Mouse (Mus musculus) lung, postnatal 4 days (tissue): ENCODE measurements around the gene Wrap73.

Source experiments
- DNase-seq, 2 experiments: peaks; one replicate each; pipeline ENCODE4 v3.0.0; 2021

The Wrap73 gene

GRCm38 (mm10) chr4:154142211-154143040 lies at the start of gene Wrap73:
TSS of gene Wrap73 (plus strand) at chr4:154142372.
- DNase-seq: peak; percentile 93

DNA sequence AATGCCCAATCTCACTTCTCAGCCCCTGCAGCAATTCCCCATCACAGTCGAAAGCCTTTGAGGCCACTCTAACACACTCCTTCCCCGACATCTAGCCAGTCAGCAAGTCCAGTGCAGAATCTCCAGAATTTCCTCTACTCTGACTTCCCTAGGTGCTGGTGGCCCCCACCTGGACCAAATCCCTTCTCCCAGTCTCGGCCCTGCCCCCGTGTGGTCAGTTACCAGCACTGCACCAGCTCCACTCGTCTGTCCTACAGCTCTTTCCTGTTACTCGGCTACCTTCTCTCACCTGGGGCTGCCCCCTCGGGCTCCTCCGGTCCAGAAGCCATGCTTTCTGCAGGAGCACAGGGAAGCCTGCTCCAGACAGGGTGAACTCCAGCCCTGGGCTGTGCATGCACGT lies 49.0 kb upstream of the Wrap73 start:
- peak in 1 of 2 experiments; percentile 10 for DNase-seq

DNA sequence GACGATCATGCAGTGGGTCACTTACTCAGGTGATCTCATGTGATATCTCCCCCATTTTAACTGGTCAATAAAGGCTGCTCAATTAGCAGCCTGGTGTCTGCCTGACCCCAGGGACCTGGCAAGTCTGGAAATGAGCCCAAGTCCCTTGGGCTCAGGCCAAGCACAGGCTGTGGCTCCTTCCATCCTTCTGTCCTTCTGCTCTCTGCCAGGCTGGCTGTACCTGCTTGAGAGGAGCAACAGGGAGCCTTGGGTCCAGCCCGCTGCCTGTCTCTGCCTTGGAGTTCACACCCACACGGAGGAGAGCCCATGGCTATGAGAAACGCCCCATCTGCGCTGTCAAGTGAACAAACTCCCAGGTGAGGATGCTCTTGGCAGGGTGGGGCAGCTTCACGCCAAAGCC lies 46.1 kb upstream of the Wrap73 start:
- DNase-seq: no peak

DNA sequence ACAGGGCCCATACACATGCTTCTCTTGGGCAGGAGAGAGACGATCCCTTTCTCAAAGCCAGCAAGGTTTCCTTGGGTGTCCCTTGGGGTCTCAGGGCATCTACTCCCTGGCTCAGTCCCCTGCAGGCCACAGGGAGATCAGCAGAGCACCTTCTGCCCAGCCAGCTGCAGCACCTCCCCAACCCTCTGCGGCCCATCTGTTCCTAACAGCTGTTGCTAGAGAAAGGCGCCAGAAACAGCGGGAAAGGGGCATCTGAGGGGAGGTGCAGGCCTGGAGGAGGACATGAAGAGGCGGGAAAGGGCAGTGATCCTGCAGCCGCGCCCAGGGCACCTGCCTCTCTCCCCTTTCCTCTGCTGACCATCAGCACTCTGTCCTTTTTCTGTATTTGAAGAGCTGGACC lies 42.8 kb upstream of the Wrap73 start:
- no peak for DNase-seq

- no peak for DNase-seq
Measured at GRCm38 (mm10) chr4:154103386-154103785, 38.8 kb upstream of the Wrap73 start.

- DNase-seq: no peak
Measured at GRCm38 (mm10) chr4:154103912-154104311, 38.3 kb upstream of the Wrap73 start.

DNA sequence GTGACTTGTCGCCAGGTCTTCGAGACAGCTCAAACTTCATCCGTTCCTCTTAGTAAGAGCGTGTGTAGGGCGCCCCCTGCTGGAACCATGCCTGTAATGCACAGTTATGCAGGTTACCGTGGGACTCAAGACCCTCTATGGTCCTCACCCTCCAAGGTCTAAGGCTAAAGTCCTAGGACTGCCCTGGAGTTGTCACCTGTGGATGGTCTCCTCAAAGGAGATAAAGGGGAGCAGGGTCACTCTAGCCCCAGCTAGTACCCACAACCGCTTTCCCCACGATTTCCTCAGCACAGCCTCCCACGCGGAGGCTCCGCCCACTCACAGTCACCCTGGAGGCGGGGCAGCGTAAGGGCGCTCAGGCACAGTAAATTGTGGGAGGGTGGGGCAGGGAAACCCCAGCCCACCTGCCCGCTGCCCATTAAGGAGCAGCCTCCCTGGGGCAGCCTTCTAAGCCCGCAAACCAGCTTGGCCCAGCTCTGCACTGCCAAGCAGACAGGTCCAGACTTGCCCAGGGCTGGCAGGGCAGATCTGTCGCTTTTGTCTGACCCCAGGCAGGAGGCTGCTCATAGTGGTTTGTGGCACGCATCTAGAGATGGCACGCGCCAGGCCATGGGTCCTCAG lies 36.7 kb upstream of the Wrap73 start:
- peak; percentile 45 to 55 for DNase-seq

DNA sequence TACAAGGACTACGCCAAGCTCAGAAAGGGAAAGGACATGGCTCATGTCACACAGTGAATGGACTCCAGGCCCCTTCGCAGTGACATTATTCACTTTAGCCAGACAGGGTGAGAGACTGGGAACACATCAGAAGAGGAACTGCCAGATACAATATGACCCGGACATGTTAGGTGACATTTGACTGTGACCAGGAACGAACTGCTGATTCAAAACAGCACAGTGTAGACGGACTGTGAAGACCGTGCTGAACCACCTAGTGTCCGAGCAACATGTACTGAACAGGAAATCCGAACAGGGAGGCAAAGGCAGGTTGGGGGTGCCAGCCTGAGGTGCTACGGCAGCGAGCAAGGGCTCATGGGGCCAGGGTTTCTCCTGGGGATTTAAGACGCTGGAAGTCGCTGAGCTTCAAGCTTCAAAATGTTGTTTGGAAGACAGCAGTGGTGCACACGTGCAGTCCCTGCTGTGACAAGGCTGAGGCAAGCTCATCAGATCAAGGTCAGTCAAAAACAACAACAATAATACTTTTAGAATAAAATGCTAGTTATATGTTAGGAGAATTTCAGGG lies 35.6 kb upstream of the Wrap73 start:
- DNase-seq: no peak

DNA sequence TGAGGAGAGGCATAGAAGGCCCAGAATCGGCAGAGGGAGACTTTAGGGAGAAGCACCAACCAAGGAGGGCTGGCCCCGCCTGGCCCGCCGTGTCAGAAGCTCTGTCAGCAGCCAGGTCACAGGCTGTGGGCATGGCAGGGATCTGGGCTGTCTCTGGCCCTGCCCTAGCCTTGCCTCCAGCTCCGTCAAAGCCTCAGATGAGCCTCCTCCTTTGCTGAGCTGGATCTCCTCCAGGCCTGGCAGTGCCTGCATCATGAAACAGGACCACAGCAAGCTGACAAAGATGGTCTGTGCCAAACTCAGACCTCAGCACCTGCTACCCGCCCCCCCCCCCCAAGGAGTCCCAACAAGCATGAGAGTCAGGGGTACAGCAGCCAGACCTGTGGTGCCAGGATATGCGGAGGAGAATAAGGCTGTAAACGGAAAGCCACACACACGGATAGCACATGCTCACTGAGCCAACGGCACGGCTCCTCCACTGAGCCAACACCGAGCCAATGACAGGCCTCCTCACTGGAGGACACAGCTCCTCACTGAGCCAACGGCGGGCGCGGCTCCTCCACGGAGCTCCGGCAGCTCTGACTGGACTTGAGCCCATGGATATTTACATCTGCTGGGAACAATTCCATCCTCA lies 32.8 kb upstream of the Wrap73 start:
- DNase-seq: no peak

DNA sequence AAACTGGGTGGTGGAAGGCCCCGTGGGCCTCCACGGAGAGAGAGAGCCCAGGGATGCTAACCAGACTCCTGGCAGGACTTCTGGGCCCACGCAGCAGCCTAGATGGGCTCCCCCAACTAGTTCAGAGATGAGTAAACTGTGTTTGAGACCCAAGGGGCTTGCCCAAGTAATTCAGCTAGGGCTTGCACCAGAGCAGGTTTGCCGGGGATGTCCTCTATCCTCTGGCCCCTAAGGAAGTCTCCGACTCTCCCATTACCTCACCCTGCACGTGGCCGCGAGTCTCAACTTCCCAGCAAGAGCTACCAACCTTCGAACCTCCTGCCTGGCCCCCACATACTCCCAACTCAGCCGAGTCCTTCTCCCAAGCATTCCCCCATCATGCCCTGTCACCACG lies 32.3 kb upstream of the Wrap73 start:
- no peak for DNase-seq

DNA sequence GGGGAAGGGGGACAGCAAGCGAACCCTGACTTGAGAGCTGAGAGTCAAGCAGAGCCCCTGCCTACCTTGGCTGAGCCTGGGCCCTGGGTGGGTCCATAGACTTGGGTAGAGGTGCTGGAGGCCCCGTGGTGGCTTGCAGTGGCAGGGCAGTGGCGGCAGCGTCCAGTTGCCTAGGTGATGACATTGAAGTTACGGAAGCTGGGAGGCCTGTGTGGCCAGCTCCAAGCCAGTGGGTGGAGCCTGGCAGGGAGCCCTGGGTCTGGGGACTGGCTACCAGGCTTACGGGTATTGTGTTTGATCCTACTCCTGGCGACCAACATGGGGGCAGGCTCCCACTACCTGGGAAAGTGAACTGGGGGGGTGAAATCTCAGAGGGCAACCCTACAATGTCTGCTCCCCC lies 25.8 kb upstream of the Wrap73 start:
- no peak for DNase-seq

GRCm38 (mm10) chr4:154118782-154119181 lies 23.4 kb upstream of the Wrap73 start:
- DNase-seq: peak in 1 of 2 experiments; percentile 40

- DNase-seq: no peak
Measured at GRCm38 (mm10) chr4:154119208-154119607, 23.0 kb upstream of the Wrap73 start.

GRCm38 (mm10) chr4:154121800-154122199 lies 20.4 kb upstream of the Wrap73 start:
- no peak for DNase-seq

GRCm38 (mm10) chr4:154122374-154122773 lies 19.8 kb upstream of the Wrap73 start:
- DNase-seq: no peak

- no peak for DNase-seq
Measured at GRCm38 (mm10) chr4:154123553-154123952, 18.6 kb upstream of the Wrap73 start.

- DNase-seq: no peak
Measured at GRCm38 (mm10) chr4:154125202-154125601, 17.0 kb upstream of the Wrap73 start.

GRCm38 (mm10) chr4:154127273-154127672 lies 14.9 kb upstream of the Wrap73 start:
- no peak for DNase-seq

- no peak for DNase-seq
Measured at GRCm38 (mm10) chr4:154129950-154130349, 12.2 kb upstream of the Wrap73 start.

GRCm38 (mm10) chr4:154131894-154132293 lies 10.3 kb upstream of the Wrap73 start:
- no peak for DNase-seq

DNA sequence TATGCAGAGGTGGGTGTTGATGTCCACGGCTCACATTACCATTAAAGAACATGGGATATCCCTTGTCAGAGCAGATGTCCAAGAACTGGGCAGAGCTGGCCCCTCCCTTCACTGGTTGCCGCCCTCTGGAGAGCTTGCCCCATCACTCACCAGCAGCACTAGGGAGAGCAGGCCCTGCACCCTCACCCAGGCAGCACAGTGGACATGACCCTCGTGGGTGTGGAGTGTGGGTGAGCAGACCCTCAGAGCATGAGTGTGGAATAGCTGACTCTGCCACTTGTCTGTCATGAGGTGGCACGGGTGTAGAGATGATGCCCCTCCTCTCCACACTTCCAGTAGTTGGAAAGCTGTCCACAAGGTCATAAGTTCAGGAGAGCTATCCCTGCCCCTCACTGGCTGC lies 7.4 kb upstream of the Wrap73 start:
- no peak for DNase-seq

GRCm38 (mm10) chr4:154137139-154137538 lies 5.0 kb upstream of the Wrap73 start:
- DNase-seq: no peak

- DNase-seq: no peak
Measured at GRCm38 (mm10) chr4:154139671-154140181, 2.4 kb upstream of the Wrap73 start.

DNA sequence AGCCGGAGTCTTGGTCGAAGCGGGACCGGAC lies 2.2 kb upstream of the Wrap73 start, which contains the start of gene Trp73:
Trp73 (minus strand) TSS at position 27 of the 31 bp plus-strand sequence.
- DNase-seq: no peak
